Mouse (Mus musculus) left cerebral cortex, adult 9 months (tissue): ENCODE measurements at regions not wholly inside any gene's neighbourhood (a gene's known extent, or its start where the extent isn't known, plus 50 kb on each side); places are given as distances from the start of the nearest gene placed in this dataset.

ENCODE experiments used
- DNase-seq, 2 experiments: peaks; one replicate each; pipeline ENCODE4 v3.0.0; 2022; ENCODE audit warnings: low spot score in 2 of 2

- no peak for DNase-seq
These were observed 82.4 kb upstream of the Unc93a2 start for GRCm38 (mm10) chr17:7467638-7468037.

DNA sequence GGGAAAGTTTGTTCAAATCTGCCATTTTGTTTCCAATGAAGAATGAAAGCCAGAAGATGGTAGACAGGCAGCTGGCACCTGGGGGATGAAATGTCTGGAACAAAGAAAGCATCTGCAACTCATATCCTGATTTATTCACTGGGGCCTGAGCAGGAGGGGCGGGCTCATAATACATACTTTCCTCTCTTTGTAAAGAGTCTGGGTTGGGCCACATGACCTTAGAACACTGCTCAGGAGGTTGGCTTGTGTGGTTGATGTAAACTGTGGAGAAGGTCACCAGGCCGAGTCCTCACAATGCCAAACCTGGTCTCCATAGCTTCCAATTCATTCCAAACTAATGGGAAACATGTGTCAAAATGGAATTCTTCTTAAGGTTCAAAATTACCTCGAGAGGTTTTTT lies 79.6 kb upstream of the Unc93a2 start:
- DNase-seq, result no peak

GRCm38 (mm10) chr17:7461164-7461563 lies 75.9 kb upstream of the Unc93a2 start:
- no peak for DNase-seq

GRCm38 (mm10) chr17:7456939-7457338 lies 71.7 kb upstream of the Unc93a2 start:
- no peak for DNase-seq

DNA sequence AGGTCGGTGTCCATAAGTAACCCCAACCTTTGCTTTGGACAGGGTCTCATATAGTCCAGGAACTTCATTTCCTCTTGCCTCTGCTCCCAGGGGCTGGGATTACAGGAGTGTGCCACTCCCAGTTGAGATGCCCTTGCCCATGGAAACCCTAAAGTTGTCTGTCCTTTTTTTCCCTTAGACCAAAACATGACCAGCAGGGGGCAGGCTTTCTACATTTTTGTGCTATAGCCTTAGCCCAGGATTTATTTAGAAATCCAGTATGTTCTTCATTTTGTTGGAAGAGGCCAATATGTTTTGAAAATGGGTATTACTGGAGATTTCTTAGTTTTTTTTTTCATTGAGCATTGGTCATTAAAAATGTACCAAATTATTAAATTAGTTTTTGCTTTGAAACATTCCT lies 58.6 kb upstream of the Unc93a2 start:
- DNase-seq, result peak in 1 of 2 experiments; percentile 67

DNA sequence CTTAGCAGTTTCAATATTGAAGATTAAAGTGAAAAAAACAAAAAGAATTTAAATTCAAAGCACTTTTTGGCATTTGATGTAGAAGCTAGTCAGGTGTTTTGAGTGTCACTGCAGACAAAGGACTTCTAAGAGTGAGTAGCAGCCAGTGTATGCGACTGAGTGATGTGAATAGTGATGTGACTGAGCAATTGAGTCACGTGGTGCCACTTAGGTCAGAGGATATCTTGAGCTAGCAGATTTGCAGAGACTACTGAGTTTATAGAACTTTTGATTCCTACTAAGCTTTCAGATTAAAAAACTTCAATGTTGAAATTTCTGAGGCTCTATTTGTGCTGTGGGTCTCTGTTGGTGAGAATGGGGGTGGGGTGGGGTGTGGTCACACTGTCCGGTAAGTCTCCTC lies 49.8 kb upstream of the Unc93a2 start:
- DNase-seq, result no peak
